Mouse (Mus musculus) embryonic facial prominence, embryonic 10.5 days (tissue): ENCODE measurements around the gene Mgat3. TPM values are rescaled to one million over a fixed set of nuclear protein-coding genes. Genes with fewer than 3 reads are reported as not detected.
A peak's percentile ranks its signal among the peaks of the same experiment; 100 is the strongest.

Source experiments
- DNase-seq: peaks from one replicate; pipeline ENCODE4 v3.0.0-alpha.2; 2017; ENCODE audit warnings: low spot score
- H3K27ac ChIP-seq: fragments of 300-500 bp; sonication (generic); replicated peaks from 2 replicates; pipeline ENCODE4 v1.5.1; 2016; ENCODE audit warnings: mild to moderate bottlenecking
- H3K27me3 ChIP-seq: fragments of 300-500 bp; sonication (generic); replicated peaks from 2 replicates; pipeline ENCODE4 v1.6.1; 2016; ENCODE audit warnings: low read depth, mild to moderate bottlenecking; ENCODE audit not compliant: poor library complexity, severe bottlenecking
- H3K36me3 ChIP-seq: fragments of 300-500 bp; sonication (generic); replicated peaks from 2 replicates; pipeline ENCODE4 v1.6.1; 2016; ENCODE audit warnings: mild to moderate bottlenecking, moderate library complexity
- H3K4me1 ChIP-seq: fragments of 300-500 bp; sonication (generic); 2 replicates; pipeline ENCODE4 v1.6.1; 2016
- H3K4me3 ChIP-seq: fragments of 300-500 bp; sonication (generic); 2 replicates; pipeline ENCODE4 v1.5.1; 2016; ENCODE audit warnings: mild to moderate bottlenecking, moderate library complexity
- H3K9me3 ChIP-seq: fragments of 300-500 bp; sonication (generic); 2 replicates; pipeline ENCODE4 v1.6.1; 2016; ENCODE audit warnings: mild to moderate bottlenecking
- WGBS: fragments of 180-500 bp; shearing (Covaris S2); methylation state at CpG from one replicate; pipeline ENCODE4 v1.1.7; 2016; 5-methylcytosine and 5-hydroxymethylcytosine counted together
- polyA plus RNA-seq: library from polyadenylated mRNA; unstranded; fragments of >200 nt; fragmentation: Nextera tagmentation; extraction: Ambion mirVana; gene quantifications from 2 replicates; pipeline ENCODE4 v1.2.1, GENCODE M21; 2016

The Mgat3 gene
- polyA plus RNA-seq, 1 experiment from 2014 or later = 7.6 TPM

DNA sequence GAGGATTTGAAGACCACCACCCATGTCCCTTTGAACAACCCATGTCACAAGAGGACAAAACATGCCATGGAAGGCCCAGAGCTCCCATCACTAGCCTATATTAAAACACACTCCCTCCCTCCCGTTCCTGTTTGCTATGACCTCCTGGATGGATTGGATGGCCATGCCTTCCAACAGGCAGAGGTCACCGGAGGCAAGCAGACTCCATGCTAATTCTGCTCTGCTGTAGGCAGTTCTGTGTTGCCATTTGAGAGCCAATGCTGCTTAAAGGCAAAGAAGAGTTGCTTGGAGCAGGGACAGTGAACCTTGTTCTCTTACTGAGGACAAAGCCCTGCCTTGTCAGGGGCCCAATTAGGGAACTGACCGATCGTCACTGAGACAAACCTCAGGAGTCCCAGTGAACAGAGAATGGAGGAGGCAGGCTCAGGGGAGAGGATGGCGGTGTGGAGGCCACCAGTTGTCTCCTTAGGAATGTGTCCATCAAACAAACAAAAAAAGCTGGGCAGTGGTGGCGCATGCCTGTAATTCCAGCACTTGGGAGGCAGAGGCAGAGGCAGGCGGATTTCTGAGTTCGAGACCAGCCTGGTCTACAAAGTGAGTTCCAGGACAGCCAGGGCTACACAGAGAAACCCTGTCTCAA is 86.0 kb downstream of the Mgat3 start:
- Histone ChIP-seq H3K27ac (no peak overlapping the region; the same call in 1 of the 2 replicates), H3K9me3 (no peaks in the 10 kb centered on the region), H3K36me3 (peaks cover 68% of the 10 kb centered on the region), H3K4me1 (peaks cover 62% of the 10 kb centered on the region), H3K27me3 (no peaks in the 10 kb centered on the region), H3K4me3 (peak overlapping the region; percentile 0; the same call in 1 of the 2 replicates)
- DNase-seq = no peak
- 65% methylated on average over 8 of the region's 8 CpGs for WGBS

DNA sequence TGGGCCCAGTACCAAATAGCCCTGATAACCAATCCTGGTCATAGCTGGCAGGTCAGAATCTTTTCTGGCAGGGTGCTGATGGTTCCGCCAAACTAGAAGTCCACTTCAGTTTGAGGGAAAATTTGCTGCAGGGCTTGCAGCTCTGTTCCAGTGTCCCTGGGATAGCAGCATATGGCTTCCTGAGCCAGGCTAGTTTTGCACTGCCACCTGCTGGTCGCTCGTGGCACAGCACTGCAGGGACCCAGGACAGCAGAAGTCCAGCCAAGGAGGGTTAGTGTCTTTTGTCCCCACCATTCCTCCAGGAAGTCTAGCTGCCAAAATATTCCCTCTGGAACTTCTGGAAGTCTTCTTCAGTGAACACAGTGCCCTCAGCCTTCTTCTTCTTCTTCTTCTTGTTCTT is 87.2 kb downstream of the Mgat3 start:
- peaks cover 61% of the 10 kb centered on the region for H3K4me1 ChIP-seq
- WGBS = 14% methylated on average over 3 of the region's 3 CpGs
- peak overlapping the region; percentile 5; the same call in 1 of the 2 replicates for H3K4me3 ChIP-seq
- H3K27ac ChIP-seq = no peak overlapping the region
- peak; percentile 85 for DNase-seq
- peaks cover 68% of the 10 kb centered on the region for H3K36me3 ChIP-seq
- H3K27me3 ChIP-seq = no peaks in the 10 kb centered on the region
- H3K9me3 ChIP-seq = no peaks in the 10 kb centered on the region

DNA sequence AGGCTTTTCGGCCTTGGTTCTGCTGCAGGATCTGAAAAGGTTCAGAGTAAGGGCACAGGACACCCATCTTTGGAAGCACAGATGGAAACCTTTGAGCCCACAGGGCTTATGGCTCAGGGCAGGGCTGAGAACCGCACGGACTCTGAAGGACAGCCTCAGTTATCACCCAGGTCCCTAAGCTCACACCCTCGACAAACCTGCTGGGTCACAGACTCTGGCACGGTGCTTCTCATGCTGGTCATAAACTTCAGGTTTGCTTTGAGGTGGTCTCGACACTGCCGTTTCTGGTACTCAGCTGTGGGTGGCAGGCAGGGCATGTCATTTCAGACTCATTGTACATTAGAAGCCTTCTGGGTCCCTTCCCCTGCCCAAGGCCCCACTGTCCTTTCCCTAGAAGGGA is 87.6 kb downstream of the Mgat3 start:
- WGBS = 84% methylated on average over 7 of the region's 7 CpGs
- peaks cover 64% of the 10 kb centered on the region for H3K36me3 ChIP-seq

DNA sequence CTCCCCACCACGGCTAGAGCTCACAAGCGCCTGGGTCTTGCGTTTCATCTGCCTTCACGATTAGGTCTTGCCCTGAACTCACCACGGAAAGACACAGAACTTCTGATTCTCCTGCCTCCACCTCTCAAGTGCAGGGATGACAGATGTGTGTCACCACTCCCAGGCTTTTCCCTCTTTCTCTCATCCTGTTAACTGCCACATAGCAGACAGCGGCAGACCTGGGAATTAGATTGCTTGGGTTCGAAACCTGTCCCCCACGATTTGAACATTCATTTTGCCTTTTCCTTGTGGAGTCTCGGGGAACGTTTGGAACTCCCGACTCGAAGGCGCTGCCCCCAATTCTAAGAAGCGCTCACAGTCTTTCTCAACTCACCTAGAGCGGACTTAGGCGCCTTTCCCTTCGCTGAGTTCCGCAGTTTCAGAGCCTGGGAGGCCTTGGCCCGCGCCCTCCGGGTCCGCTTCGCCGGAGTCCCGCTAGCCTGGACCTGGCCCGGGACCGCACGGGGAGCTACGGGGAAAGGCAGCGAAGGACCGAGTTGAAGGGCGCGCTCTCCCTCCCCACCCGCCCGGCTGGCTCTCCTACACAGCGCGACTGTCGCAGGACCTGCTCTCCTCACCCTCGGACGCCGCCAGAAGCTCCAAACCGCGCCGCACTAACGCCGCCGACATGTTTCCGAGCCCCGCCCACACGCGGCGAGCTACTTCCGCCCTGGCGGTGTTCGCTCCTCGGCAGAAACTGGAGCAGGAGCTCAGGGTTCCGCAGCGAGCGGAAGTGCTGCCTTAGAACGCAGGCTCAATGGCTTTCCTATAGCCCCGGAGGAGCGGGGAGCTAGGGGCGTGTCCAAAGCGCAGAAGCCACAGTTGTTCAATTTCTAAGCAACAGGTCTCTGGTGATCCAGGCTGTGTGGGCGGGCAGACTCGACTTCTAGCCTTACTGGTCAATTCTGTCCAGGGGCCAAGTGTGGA is 90.4 kb downstream of the Mgat3 start, which contains the start of gene Rps19bp1:
Rps19bp1 (minus strand) TSS at position 706 of the 966 bp plus-strand sequence.
- peak; percentile 94 for DNase-seq
- WGBS = 2% methylated on average over 66 of the region's 66 CpGs
- Histone ChIP-seq H3K4me3 (peak within 1 kb of the TSS; percentile 98), H3K9me3 (no peaks in the 10 kb centered on the region), H3K27ac (peak within 1 kb of the TSS; percentile 88), H3K27me3 (no peaks in the 10 kb centered on the region), H3K36me3 (peaks cover 36% of the 10 kb centered on the region), H3K4me1 (peaks cover 36% of the 10 kb centered on the region)

More for the DNA sequence above, 87.6 kb downstream of the Mgat3 start:
- Histone ChIP-seq H3K27ac (no peak overlapping the region), H3K27me3 (no peaks in the 10 kb centered on the region), H3K4me3 (peak overlapping the region; percentile 5; the same call in 1 of the 2 replicates), H3K4me1 (peaks cover 61% of the 10 kb centered on the region), H3K9me3 (no peaks in the 10 kb centered on the region)
- no peak for DNase-seq

Other genes starting within 250 kb of the Mgat3 start
- 2.1 and 2.4 TPM in 2 replicates for gene Cbx7, start 202.6 kb upstream of the Mgat3 start, polyA plus RNA-seq
- gene Pdgfb, start 158.7 kb upstream of the Mgat3 start, polyA plus RNA-seq = 1.4 and 1.6 TPM in 2 replicates
- 5.9 and 7.0 TPM in 2 replicates for gene Syngr1, start 82.4 kb upstream of the Mgat3 start, polyA plus RNA-seq
- gene Rpl3, start 81.9 kb upstream of the Mgat3 start, polyA plus RNA-seq = 1,034 and 1,049 TPM in 2 replicates
- 43.3 and 45.3 TPM in 2 replicates for gene Tab1, start 40.6 kb upstream of the Mgat3 start, polyA plus RNA-seq
- gene Mief1, start 60.3 kb downstream of the Mgat3 start, polyA plus RNA-seq = 44.4 and 44.5 TPM in 2 replicates
- gene AC140267.1, start 62.1 kb downstream of the Mgat3 start, polyA plus RNA-seq = not detected in 2 replicates
- 104 and 111 TPM in 2 replicates for gene Atf4, start 81.5 kb downstream of the Mgat3 start, polyA plus RNA-seq
- gene Rps19bp1, start 90.6 kb downstream of the Mgat3 start, polyA plus RNA-seq = 68.1 and 73.2 TPM in 2 replicates
- gene Cacna1i, start 113.5 kb downstream of the Mgat3 start, polyA plus RNA-seq = 0.02 and 0.03 TPM in 2 replicates